In the genomic region with DNA sequence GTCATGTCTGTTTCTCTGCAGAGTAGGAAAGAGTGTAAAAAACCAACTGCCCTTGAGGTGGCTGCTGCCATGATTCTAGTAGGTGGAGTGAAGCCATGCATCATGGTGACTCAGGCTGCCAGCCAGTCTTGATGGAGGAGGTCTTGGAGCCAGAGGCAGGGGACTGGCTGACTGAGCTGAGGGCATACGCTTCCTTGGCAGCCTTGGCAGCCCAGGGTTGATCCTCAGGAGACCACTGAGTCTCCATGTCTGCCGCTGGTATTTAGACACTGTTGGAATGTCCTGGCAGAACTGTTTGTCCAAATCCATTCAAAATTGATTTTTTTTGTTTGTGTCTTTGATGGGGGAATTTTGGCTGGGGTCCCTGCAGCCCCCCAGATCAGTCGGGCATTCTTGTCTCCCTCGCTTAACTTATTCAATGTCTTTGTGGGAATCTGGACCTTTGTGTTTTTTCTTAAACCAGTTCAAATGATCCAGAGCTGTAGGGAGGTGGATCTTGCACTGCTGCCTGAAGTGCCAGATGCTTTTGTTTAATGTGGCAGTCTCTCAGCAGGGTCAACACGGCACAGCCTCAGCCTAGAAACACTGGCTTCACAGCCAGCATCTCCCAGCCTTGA, we compare ENCODE assay signal across 9 mouse cellular contexts.
A peak's percentile ranks its signal among the peaks of the same experiment; 100 is the strongest.
DNase-seq lines count a peak whose midpoint lies in the region; ATAC-seq and TF ChIP-seq lines count a peak whose summit lies in the region.
"Had no signal": no experiment of that assay in that cellular context is flagged by ENCODE, and none has a peak within 500 bp of the region (broad histone marks: within the 10 kb centered on the region; RNA-seq: fewer than 3 reads in every experiment).

No protein-coding gene starts in this region.

- TF ChIP-seq CTCF in heart, adult 2 months (IDR thresholded peaks at IDR 0.05), result no peak
- TF ChIP-seq CTCF in midbrain, postnatal 0 days (IDR thresholded peaks at IDR 0.05), result no peak

- no peak overlapping the region for H3K4me3 ChIP-seq in heart, adult 2 months
- no peak overlapping the region for H3K4me3 ChIP-seq in neural tube, embryonic 13.5 days
- H3K4me3 ChIP-seq in heart, embryonic 15.5 days, result no peak overlapping the region
- no peak overlapping the region for H3K4me3 ChIP-seq in midbrain, postnatal 0 days (ENCODE audit: low read depth, low read length)

- H3K9ac ChIP-seq in heart, adult 2 months (ENCODE audit: low read depth, low read length), result no peak overlapping the region
- no peak overlapping the region for H3K9ac ChIP-seq in neural tube, embryonic 13.5 days
- no peak overlapping the region for H3K9ac ChIP-seq in heart, embryonic 15.5 days
- no peak overlapping the region for H3K9ac ChIP-seq in midbrain, postnatal 0 days (replicated peaks; ENCODE audit: low read length, poor library complexity, severe bottlenecking)
- H3K9ac ChIP-seq: liver, postnatal 0 days had no signal

- no peaks in the 10 kb centered on the region for H3K79me2 ChIP-seq in heart, adult 2 months (replicated peaks; ENCODE audit: control insufficient read depth, insufficient read depth, low read length)

- no peak for TF ChIP-seq POLR2A in heart, adult 2 months (IDR thresholded peaks at IDR 0.05; ENCODE audit: insufficient read depth, low read depth, low read length)

- no peaks in the 10 kb centered on the region for H3K27me3 ChIP-seq in heart, adult 2 months (ENCODE audit: control insufficient read depth, insufficient read depth, low read length)
- no peaks in the 10 kb centered on the region for H3K27me3 ChIP-seq in neural tube, embryonic 13.5 days
- no peaks in the 10 kb centered on the region for H3K27me3 ChIP-seq in heart, embryonic 15.5 days
- no peaks in the 10 kb centered on the region for H3K27me3 ChIP-seq in midbrain, postnatal 0 days (ENCODE audit: insufficient read depth, low read length)

- peaks cover 22% of the 10 kb centered on the region for H3K4me1 ChIP-seq in heart, adult 2 months (ENCODE audit: control insufficient read depth, insufficient read depth, low read length)
- peaks cover 6% of the 10 kb centered on the region; the same call in 1 of the 2 replicates for H3K4me1 ChIP-seq in neural tube, embryonic 13.5 days (replicated peaks)
- H3K4me1 ChIP-seq in heart, embryonic 15.5 days (replicated peaks), result peaks cover 22% of the 10 kb centered on the region
- H3K4me1 ChIP-seq in midbrain, postnatal 0 days (ENCODE audit: insufficient read depth, low read length), result no peaks in the 10 kb centered on the region

- peak overlapping the region; percentile 56 for H3K27ac ChIP-seq in heart, adult 2 months
- no peak overlapping the region for H3K27ac ChIP-seq in neural tube, embryonic 13.5 days (replicated peaks)
- 0 out of 2 replicates have a peak overlapping the region, but pooled peaks have one; percentile 18 for H3K27ac ChIP-seq in heart, embryonic 15.5 days
- no peak overlapping the region for H3K27ac ChIP-seq in midbrain, postnatal 0 days (ENCODE audit: low read depth, low read length)

- peak in 1 of 2 experiments; percentile 28 for DNase-seq in heart, adult 2 months
- DNase-seq in heart, postnatal 4 days, result no peak
- no peak for DNase-seq in neural tube, embryonic 10.5 days (ENCODE audit: extremely low spot score, low spot score)
- peak; percentile 85 for DNase-seq in midbrain, postnatal 0 days (ENCODE audit: low spot score)
- no peak for DNase-seq in thymus, postnatal 4 days
- DNase-seq in kidney, adult 11 months, result no peak
- DNase-seq: liver, postnatal 0 days had no signal

- WGBS in heart, adult 2 months, result 70% methylated on average over 5 of the region's 5 CpGs
- 39% methylated on average over 5 of the region's 5 CpGs for WGBS in neural tube, embryonic 13.5 days
- WGBS in heart, embryonic 15.5 days, result 63% methylated on average over 5 of the region's 5 CpGs
- WGBS in midbrain, postnatal 0 days, result 23% methylated on average over 5 of the region's 5 CpGs

- no peak overlapping the region for H3K4me2 ChIP-seq in neural tube, embryonic 13.5 days
- no peak overlapping the region for H3K4me2 ChIP-seq in heart, embryonic 15.5 days
- no peak overlapping the region for H3K4me2 ChIP-seq in midbrain, postnatal 0 days (ENCODE audit: low read depth, low read length, poor library complexity, severe bottlenecking)

- intact Hi-C loops in heart, adult 2 months (cut with DNase I), result no loop called here

- H3K9me3 ChIP-seq in neural tube, embryonic 13.5 days, result 0 out of 2 replicates have a peak, but pooled peaks cover 4% of the 10 kb centered on the region
- H3K9me3 ChIP-seq in heart, embryonic 15.5 days (replicated peaks), result no peaks in the 10 kb centered on the region
- H3K9me3 ChIP-seq in midbrain, postnatal 0 days (ENCODE audit: low read length), result no peaks in the 10 kb centered on the region

- ATAC-seq in neural tube, embryonic 13.5 days (ENCODE audit: low read depth), result 0 out of 2 replicates have a peak, but pooled peaks have one; percentile 47
- ATAC-seq in heart, embryonic 15.5 days (replicated peaks; ENCODE audit: insufficient number of reproducible peaks, insufficient read depth, low FRiP score, low read depth), result no peak
- peak; percentile 87 for ATAC-seq in midbrain, postnatal 0 days (ENCODE audit: low FRiP score)
- ATAC-seq: liver, postnatal 0 days had no signal

- H3K36me3 ChIP-seq in heart, adult 2 months (ENCODE audit: control insufficient read depth, insufficient read depth, low read length), result no peaks in the 10 kb centered on the region
- no peaks in the 10 kb centered on the region for H3K36me3 ChIP-seq in neural tube, embryonic 13.5 days
- no peaks in the 10 kb centered on the region for H3K36me3 ChIP-seq in heart, embryonic 15.5 days
- H3K36me3 ChIP-seq in midbrain, postnatal 0 days (ENCODE audit: insufficient read depth, low read length), result no peaks in the 10 kb centered on the region

- TF ChIP-seq EP300 in heart, adult 2 months (IDR thresholded peaks at IDR 0.05; ENCODE audit: insufficient read depth, low read depth, low read length), result no peak

Comparison
In these comparisons a context has a peak if more than half of its experiments do, and no peak if none do; other contexts are left out.
1. H3K27ac ChIP-seq: peak in heart, adult 2 months (single experiment) and heart, embryonic 15.5 days (single experiment); none in neural tube, embryonic 13.5 days (single experiment) and midbrain, postnatal 0 days (single experiment).